Mouse (Mus musculus): Measurements from ENCODE around the gene Neurog1.

DNA sequence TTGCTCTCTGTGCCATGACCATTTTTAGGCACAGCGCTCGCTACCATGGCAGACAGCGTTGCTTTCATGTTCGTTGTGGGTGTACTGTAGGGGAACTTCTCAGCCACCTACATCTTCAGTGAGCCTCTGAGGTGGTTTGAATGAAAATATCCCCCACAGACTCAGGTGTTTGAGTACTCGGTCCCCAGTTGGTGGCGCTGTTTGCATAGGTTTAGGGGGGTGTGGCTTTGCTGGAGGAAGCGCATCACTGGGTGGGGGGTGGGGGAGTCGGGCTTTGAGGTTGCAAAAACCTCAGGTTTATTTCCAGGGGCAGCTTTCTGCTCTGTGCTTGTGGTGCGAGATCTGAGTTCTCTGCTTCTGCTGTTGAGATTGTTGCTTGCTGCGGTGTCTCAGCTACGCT, 47.4 kb upstream of the Neurog1 start:
- TF ChIP-seq CTCF (IDR thresholded peaks at IDR 0.05; ENCODE audit: borderline replicate concordance, control insufficient read depth, extremely low read depth, insufficient read depth, low read length, poor library complexity) (no peak), POLR2A (IDR thresholded peaks at IDR 0.05; ENCODE audit: control insufficient read depth, extremely low read depth, insufficient read depth, low read length, poor library complexity) (no peak)

All from thymus, adult 2 months (tissue).